Mouse (Mus musculus): ENCODE data around the gene Osbpl11.

DNA sequence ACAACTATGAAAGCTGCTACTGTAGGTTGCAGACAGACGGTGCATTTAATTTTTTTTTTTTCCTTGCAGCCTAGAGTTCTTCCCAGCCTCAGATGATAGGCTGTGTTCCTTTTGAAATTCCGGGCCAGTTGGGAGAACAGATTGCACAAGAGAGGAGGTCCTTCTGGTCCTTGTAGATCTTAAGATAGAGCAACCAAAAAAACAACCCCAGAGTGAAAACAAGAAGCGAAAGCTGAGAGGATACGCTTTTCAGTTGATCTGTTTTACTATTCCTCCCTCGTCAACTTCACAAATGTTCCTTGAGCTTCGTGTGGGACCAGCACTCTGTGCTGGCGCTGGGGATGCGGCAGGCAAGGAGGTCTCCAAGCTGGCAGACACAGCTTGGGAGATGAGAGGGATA is 33.3 kb upstream of the Osbpl11 start:
- no peak for TF ChIP-seq POLR2A (IDR thresholded peaks at IDR 0.05; ENCODE audit: borderline replicate concordance, control insufficient read depth, low read depth, low read length)
- no peak for TF ChIP-seq CTCF (IDR thresholded peaks at IDR 0.05; ENCODE audit: control insufficient read depth, insufficient read depth, low read length)
